Mouse (Mus musculus): ENCODE measurements around the gene Ccdc183. TPM values are rescaled to one million over a fixed set of nuclear protein-coding genes. Genes with fewer than 3 reads are reported as not detected.

Ccdc183 gene
- total RNA-seq, 2 experiments from 2014 or later = not detected

DNA sequence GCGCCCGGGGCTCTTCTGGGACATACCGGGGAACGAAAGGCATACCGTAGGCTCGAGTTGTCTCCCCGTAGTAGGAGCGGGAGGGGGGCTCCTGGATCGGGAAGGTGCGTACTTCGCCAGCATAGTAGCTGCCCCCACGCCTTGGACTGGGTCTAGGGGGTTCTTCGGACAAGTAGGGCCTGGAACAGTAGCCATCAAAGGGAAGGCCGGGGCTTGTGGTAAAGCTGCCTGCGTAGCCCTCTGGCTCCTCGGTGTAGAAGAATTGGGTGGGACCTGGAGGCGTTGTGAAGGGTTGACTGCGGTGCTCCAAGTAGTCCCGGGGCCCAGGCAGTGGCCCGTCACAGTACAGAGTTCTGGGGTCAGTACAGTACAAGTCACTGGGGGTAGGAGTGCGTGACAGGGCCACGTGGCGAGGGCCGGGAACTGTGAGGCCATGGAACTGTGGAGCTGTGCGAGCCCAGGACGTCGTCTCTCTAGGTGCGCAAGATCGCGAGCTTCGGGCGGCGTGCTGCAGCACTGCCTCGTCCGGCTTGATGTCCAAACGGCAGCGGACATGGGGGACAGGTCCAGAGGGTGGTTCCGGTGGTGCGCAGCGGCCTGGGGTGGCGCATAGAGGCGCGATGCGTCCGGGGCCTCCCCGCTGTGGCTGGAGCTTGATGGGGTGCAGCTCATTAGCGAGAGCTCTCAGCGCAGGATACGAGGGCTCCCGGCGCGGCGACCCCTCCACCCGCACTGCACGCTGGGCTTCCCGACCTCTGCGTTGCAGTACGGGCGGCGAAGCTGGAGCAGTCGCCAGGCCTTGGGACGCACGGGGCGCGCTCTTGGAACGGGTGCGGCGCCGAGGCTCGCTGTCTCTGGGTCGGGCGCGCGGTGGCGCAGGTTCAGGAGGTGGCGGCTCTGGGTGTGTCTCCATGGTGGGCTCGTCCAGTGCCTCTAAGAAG, 38.4 kb downstream of the Ccdc183 start:
- ATAC-seq (replicated peaks; ENCODE audit: poor library complexity) = no peak

- no peak for ATAC-seq (replicated peaks; ENCODE audit: poor library complexity)
Observed at GRCm38 (mm10) chr2:25577951-25578795, 39.3 kb downstream of the Ccdc183 start.

GRCm38 (mm10) chr2:25576965-25577891, 40.2 kb downstream of the Ccdc183 start:
- ATAC-seq (replicated peaks; ENCODE audit: poor library complexity) = no peak

DNA sequence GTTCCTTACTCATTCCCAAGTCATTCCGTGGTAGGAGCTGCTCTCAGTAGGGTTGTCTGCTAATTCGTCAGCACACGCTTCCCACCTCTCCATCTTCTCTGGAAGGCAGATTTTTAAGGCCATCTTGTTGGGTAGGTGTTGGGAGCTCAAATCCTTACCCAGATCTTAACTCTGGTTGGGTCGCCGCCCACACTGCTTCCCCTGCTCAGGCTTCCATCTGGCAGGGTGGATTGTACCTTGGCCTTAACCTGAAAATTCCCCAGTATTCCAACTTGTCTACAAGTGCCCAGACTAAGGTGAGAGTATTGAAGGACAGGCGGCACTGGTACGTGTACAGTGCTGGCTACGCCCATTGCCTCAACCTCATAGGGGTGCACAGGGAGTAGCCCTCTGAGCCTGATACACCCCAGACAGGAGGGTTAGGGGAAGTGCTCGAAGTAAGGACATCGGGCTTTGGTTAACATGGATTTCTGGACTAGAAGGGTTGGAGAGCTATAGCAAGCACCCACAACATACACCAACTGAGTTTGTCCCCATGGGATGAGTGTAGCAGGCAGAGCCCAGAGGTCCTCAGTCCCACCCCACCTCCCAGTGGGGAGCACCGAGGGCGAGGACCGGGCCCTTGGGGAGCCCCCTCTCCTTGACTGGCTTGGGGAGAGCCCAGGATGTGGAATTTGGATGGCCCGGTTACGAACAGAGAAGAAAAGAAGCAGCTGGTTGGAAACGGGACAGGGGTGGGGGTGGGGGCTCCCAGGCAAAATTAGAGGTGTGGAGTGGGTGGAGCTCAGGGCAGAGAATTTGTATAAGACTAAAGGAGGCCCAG, 41.2 kb downstream of the Ccdc183 start:
- ATAC-seq (replicated peaks; ENCODE audit: poor library complexity) = no peak

- ATAC-seq (replicated peaks; ENCODE audit: poor library complexity) = peak; percentile 22
Observed at GRCm38 (mm10) chr2:25575432-25576027, 41.9 kb downstream of the Ccdc183 start.

GRCm38 (mm10) chr2:25574579-25575431, 42.7 kb downstream of the Ccdc183 start, which contains the start of the genes Mamdc4 and Phpt1:
Gene Mamdc4, minus strand, starts transcription at chr2:25574845.
Gene Phpt1, minus strand, starts transcription at chr2:25575224.
- peak; percentile 86 for ATAC-seq (replicated peaks; ENCODE audit: poor library complexity)

DNA sequence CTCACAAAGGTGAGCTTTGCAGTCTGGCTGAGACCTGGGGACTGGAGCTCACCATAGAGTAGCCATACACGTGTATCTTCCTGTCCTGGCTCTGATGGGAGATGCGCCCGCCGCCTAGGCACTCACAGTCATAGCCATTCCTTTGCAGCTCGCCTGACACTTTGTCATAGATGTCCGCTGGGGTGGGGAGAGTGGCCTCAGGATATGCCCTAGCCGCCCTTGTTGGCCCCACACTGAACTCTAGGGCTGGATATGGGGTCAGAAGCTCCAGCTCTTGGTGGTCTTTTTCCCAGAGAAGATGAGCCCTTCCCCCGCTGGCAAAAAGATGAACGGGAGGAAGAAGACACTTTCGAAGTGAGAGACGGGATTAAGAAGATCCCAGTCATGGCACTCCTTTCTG, 43.3 kb downstream of the Ccdc183 start:
- no peak for ATAC-seq (replicated peaks; ENCODE audit: poor library complexity)

GRCm38 (mm10) chr2:25573068-25573467, 44.4 kb downstream of the Ccdc183 start:
- no peak for ATAC-seq (replicated peaks; ENCODE audit: poor library complexity)

DNA sequence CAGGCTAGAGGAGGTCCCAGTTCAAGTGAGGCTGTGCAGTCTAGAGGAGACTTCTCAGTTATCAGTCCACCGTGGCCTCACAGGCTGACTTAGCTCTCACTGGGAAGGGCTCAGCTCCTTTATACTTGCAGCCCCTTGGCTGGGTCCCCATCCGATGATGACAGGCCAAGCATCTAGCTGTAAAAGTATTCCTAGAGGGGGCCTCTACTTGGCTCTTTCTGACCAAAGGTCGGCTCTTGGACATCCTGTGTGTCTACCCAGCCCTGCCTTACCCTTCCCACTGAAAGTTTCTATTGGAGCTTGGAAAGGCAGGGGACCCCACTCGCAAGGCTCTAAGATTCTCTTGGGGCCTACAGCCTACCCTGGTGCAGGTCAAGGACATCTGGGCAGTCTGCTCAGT, 46.3 kb downstream of the Ccdc183 start:
- ATAC-seq (replicated peaks; ENCODE audit: poor library complexity) = no peak

GRCm38 (mm10) chr2:25569323-25569722, 48.2 kb downstream of the Ccdc183 start:
- no peak for ATAC-seq (replicated peaks; ENCODE audit: poor library complexity)

- ATAC-seq (replicated peaks; ENCODE audit: poor library complexity) = no peak
Observed at GRCm38 (mm10) chr2:25568473-25569019, 48.9 kb downstream of the Ccdc183 start.

- ATAC-seq (replicated peaks; ENCODE audit: poor library complexity) = no peak
Observed at GRCm38 (mm10) chr2:25566558-25566957, 50.9 kb downstream of the Ccdc183 start.

DNA sequence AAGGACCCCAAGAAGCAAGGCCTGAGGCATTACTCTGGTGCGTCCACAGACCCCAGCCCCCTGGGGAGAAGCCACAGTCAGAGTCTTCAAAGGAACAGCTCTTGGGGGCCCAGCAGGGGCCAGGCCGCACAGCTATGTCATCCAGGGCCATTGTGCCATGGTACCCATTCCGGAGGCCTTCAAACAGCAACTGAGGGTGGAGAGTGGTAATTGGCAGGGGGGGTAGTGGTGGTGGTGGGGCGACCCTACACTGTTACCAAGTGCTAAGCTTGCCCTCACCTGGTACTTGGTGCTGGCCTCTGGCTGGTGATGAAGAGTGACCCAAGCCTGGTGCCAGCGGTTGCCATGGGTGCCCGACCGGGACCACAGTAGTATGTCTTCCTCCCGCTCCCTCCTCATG, 51.7 kb downstream of the Ccdc183 start:
- no peak for ATAC-seq (replicated peaks; ENCODE audit: poor library complexity)

DNA sequence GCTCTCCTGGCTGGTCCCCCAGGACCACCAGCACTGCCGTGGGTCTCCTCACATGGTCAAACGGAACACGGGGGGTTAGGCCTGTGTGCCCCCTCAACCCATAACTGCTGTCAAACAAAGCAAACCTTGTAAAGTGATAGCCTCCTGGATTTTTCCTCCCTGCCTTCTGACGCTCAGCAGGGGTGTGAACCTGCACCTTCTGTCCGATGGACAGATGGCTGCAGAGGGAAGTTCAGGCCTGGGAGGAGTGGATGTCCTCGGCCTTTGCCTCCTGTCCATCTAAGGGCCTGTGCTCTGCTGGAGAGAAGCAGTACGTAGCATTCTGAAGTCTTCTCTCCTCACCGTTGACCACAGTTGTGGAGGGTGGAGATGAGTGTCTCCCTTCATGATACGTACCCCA, 55.5 kb downstream of the Ccdc183 start:
- ATAC-seq (replicated peaks; ENCODE audit: poor library complexity) = no peak

GRCm38 (mm10) chr2:25560551-25560950, 56.9 kb downstream of the Ccdc183 start:
- ATAC-seq (replicated peaks; ENCODE audit: poor library complexity) = no peak

DNA sequence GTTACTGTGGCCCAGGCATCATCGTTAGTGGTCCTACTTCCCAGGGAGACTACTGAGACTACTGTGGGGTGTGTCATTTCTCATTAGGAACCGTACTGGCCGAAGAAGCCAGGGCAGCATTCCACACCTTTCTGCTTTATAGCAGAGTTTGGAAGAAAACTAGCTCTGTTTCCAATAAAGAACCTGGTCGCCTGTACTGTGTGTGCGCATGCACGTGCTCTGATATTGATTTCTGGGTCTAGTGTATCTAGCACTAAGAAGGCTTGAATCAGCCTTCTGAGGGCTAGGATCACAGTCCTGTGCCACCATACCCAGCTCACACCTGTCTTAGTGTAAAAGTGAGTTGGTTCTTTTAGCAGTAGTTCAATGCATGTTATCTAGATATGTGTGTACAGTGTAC, 58.7 kb downstream of the Ccdc183 start:
- ATAC-seq (replicated peaks; ENCODE audit: poor library complexity) = no peak

Data from megakaryocyte progenitor cell, adult 5-6 weeks (primary cell).